Mouse (Mus musculus): Measurements from ENCODE around the gene Nploc4.

Nploc4 gene

DNA sequence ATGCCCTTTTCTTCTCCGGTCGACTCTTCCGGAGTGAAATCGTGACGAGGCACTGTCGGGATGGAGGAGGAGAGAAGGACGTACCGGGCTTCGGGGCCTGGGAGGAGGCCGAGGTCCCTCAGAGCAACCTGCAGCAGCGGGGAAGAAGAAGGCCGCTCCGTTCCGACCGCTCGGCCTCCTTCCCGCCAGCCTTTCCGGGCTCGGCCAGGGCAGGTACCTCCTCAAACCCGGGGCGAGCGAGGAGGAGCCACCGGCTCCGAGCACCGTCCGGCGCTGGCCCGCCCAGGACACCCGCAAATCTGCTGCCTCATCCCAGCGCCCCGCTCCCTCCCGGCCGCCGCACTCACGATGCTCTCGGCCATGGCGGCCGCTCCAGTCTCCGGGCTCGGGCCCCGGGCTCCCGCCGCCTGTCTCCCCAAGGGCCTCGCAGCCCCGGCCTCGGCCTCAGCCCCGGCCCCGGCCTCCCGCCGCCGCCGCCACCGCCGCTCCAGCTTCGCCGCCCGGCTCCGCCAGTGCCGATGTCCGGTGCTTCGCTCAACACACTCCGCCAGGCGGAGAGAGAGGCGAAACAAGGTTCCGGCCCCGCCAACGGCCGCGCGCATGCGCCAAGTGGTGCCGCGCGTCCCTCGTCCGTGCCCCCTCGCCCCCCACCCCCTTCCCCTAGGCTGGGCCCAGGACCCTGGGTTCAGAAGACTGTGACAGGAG is at the start of gene Nploc4:
Gene Nploc4 (minus strand): TSS at position 557 of the 705 bp plus-strand sequence.
- peak; percentile 71 for DNase-seq (ENCODE audit: low read depth, low spot score)

DNA sequence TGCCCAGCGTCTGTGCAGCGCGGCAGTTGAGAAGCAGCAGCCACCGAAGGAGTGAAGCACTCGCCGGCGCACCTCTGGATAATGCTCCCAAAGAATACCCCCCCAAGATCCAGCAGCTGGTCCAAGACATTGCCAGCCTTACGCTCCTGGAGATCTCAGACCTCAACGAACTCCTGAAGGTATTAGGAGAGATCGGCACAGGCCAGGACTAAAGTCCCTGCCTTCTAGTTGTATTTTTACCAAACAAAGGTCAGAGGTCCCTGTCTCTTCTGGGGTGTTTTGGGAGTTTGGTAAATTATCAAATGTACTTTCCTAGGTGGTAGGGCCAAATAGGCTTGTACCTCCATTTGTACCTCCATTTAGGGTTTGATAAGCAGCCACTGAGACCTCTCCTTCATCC is 47.7 kb upstream of the Nploc4 start:
- no peak for DNase-seq (ENCODE audit: low read depth, low spot score)

DNA sequence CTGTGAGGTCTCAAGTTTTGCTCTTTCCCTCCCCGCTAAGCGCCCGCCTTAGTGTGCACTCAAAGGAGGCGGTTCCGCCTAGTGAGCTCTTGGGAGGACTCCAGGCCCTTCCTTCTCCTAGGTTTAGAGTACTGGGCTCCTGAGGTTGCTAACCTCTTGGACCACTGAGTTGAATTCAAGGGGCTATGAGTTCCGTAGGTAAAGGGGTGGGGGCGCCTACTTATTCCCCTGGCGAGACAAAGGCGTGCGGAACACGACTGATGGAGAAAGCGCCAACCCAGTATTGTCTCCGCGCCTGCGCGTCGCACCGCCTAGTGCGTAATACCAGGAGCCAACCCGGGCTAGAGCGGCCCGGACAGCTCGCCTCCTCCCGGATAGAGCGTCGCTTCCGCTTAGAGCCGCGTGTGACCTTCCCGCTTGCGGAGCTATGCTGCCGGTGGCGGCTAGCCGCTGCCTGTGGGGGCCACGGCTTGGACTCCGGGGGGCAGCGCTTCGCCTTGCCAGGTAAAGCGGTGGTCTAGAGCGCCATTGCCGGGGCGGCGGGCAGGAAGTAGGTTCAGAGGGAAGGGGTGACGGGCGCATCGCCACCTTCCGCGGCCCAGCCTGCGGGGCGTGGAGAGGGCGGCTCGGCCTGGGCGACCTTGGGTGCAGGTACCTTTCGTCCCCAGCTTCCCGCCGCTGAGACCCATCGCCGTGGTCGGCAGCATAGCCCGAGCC is 46.9 kb upstream of the Nploc4 start, which contains the start of gene Mrpl12:
Gene Mrpl12 (plus strand): TSS at position 349 of the 717 bp plus-strand sequence.
- peak; percentile 74 for DNase-seq (ENCODE audit: low read depth, low spot score)

DNA sequence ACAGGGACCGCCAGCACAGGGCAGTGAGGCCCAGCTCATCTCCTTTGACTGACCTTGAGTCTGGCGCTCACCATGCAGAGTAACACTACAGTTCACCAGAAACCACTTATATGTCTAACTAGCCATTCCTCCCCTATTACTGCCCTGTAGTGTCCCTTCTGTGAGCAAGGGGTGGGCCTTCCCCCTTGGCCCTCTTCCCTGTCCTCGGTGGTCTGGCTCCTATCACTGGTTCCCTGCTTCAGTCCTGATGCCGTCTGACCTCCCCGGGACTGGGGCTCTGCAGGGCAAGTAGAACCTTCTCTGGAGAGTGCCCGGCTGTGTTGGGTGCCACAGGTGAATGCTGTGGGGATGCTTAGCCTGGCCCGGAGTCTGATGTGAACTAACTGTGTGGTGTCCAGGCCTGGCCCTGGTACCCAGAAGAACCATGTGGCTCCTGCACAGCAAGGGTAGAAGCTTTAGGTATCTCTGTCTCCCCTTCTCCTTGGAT is 46.0 kb upstream of the Nploc4 start:
- no peak for DNase-seq (ENCODE audit: low read depth, low spot score)

DNA sequence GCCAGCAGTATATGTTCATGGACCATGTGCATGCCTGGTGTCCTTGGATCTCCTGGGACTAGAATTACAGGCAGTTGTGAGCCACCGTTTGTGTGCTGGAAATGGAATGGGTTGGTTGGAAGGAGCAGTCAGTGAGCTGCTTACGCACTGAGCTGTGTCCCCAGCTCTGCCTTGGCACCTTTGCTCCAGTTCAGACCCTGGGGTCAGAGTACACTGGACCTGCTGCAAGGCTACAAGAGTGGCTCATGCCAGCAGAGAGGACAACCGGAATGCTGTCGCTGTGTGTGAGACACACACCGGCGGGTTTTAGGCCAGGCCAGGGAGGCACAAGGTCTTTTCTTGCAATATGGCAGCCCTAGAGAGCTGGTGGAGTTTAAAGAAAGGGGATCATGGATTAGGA is 34.5 kb upstream of the Nploc4 start:
- DNase-seq (ENCODE audit: low read depth, low spot score) = no peak

DNA sequence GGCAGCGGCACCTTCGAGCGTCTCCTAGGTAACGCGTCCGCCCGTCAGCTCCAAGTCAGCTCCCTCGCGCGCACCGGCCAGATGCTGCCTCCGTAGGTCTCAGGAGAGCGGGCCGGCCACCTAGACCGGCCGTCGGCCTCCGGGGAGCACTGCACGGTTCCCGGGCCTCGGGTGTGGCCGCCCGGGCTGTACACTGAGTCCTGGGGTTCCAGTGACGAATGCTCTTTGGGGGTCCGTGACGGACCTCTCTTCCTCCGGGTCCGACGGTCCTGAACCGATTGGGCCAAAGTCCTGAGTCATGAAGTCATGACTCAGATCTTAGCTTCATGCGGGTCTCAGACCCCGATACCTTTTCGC is 30.2 kb upstream of the Nploc4 start:
- no peak for DNase-seq (ENCODE audit: low read depth, low spot score)

DNA sequence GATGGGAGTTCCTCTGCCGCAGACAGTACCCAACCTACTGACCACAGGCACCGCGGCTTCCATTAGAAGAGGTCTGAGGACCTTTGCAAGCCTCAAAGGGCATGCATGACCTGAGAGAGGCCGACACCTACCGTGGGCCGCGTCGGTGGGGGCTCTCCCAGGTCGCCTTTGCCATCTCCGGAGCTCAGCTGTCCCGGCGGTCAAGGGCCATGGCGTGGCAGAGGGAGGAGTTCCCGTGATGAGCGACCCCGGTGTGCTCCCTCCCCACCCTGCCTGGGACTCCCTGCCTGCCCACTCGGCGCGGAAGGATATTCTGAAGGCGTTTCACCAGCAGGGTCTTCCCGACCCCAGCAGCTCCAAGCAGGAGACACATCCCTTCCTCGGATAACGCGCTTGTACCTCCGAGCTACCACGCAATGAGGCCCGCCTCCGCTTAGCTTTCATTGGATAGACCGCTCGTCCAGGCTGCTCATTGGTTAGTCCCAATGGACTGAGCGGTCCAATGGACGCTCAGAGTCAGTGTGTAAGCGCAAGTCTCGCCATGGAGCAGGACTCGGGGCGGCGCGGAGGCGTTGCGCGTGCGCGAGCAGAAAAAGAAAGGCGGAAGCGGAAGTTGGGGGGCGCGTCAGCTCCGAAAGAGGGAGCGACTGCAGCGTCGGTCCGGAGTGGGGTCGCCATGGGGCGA is 29.7 kb upstream of the Nploc4 start, which contains the start of gene Arl16:
Gene Arl16 (minus strand): TSS at position 557 of the 685 bp plus-strand sequence.
- peak; percentile 96 for DNase-seq (ENCODE audit: low read depth, low spot score)

DNA sequence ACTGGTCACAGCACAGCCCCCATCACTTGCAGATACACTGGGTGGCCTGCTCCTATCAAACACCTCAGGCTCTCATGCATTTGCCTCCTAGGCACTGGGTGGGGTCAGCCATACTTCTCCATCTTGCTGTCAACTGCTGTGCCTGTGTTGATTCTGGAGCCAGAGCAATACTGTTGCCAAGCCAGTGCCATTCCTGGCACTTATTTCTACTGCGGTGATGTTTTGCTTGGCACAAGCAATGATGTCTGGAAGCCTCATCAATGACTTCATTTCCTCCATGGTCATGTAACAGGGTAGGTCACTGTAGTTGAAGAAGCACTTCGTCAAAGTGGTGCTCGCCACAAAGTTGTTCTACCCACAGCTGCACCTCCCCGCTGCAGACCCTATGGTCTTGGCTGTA is 28.0 kb upstream of the Nploc4 start:
- DNase-seq (ENCODE audit: low read depth, low spot score) = no peak

DNA sequence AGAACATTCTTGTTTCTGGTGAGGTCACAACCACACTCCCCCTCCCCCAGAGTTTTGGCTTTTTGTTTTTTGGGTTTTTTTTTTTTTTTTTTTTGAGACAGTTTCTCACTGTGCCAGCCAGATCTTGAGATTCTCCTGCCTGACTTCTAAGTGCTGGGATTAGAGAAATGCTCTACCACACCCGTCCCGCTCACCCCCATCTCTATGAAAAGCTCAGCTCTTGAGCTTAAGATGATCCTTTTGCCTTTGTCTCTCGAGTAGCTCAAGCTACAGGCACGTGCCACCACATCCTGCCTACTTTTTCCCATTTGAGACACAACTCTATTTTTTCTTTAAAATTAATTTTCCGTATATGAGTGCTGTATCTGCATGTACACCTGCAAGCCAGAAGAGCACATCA is 26.9 kb upstream of the Nploc4 start:
- DNase-seq (ENCODE audit: low read depth, low spot score) = no peak

DNA sequence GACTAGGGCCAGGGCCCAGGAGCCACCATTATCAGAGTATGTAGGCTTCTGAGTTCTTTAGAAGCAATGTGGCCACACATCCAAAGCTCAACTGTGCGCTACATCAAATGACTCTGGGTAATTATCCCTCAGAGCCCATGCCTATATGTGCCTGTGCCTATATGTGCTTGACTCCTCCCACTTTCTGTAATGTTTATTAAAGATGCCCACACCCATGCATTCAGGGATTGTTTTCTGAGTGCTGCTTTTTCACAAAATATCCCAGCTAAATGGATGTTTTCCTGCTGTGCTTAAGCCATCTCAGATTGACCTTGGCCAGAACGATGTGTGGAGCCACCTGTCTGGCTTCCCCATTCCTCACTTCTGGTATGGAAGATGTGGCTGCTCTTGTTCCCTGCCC is 26.0 kb upstream of the Nploc4 start:
- no peak for DNase-seq (ENCODE audit: low read depth, low spot score)

DNA sequence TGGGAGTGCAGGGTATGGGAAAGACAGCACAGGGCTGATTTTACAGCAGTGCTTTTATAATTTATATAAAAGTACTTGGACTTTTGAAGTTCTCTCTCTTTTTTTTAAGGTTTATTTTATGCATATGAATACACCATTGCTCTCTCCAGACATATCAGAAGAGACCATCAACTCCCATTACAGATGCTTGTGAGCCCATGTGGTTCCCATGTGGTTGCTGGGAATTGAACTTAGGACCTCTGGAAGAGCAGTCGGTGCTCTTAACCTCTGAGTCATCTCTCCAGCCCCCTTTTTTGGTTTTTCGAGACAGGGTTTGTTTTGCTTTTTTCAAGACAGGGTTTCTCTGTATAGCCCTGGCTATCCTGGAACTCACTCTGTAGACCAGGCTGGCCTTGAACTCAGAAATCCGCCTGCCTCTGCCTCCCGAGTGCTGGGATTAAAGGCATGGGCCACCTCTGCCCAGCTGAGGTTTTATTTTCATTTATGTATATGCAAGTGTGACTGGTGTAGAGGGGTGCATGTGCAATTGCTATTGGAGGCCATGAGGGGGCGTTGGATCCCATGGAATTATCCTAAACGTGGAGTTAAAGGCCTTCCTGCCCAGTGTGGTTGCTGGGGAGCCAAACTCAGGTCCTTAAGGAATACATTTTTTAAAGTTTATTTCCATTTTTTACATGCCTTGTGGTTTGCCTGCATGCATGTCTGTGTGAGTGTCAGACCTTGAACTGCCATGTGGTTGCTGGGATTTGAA is 21.5 kb upstream of the Nploc4 start:
- no peak for DNase-seq (ENCODE audit: low read depth, low spot score)

DNA sequence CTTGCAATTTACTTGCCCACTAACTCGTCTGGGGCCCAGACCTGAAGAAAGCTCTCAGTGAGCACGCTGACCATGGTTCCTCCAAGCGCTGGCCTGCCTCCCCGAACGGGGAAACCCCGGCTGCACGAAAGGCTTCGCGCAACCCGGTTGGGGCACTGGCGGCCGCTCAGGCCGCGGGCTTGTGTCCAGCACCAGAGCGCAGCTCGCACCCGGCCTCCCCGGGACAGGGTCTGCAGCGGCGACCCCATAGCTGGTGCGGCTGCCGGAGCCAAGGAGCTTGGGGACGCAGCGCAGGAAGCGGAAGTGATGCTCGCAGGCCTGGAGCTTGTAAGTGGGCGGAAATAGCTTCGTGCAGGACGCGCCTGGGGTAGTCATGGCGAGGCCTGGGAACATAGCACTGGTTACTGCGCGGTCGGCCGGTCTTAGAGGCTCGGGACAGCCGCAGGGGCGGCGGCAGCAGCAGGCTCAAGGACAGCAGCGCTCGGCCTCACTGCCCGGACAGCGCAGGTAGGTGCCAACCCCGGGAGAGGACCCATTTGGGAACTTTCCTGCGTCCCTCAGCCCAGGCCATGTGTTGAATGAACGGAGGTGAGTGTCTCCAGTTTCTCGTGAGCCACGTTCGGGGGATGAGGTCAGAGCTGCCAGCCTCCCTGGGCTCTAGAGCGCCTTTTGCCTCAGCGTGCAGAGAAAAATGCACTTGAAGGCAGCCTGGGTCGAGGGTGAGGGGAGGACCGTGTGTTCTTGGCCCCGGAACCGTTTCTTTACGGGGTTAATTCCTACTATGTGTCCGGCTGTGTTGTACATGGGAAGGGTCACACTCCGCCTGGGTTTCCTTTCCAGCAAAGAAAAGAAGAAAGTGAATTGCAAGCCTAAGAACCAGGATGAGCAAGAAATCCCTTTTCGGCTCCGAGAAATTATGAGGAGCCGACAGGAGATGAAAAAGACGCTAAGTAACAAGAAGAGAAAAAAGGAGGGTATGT is 20.6 kb upstream of the Nploc4 start, which contains the start of the genes Oxld1 and Ccdc137:
Gene Oxld1 (minus strand): TSS at position 297 of the 980 bp plus-strand sequence.
Gene Ccdc137 (plus strand): TSS at position 344 of the 980 bp plus-strand sequence.
- DNase-seq (ENCODE audit: low read depth, low spot score) = peak; percentile 46

DNA sequence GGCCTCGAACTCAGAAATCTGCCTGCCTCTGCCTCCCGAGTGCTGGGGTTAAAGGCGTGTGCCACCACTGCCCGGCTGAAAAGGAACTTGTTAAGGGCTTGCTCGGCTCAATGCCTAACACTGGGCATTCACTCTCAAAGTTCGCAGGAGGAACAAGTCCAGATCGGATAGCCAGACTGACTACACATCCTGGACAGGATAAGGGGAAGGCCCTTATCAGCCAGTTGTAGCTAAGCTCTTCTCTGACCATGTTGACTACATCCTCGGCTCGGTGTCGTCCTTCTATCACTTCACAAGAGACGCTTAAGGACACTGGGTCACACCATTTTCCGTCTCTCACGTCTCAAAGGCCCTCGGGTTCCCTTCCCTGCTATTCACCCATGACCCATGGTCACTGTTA is 19.9 kb upstream of the Nploc4 start:
- DNase-seq (ENCODE audit: low read depth, low spot score) = no peak

DNA sequence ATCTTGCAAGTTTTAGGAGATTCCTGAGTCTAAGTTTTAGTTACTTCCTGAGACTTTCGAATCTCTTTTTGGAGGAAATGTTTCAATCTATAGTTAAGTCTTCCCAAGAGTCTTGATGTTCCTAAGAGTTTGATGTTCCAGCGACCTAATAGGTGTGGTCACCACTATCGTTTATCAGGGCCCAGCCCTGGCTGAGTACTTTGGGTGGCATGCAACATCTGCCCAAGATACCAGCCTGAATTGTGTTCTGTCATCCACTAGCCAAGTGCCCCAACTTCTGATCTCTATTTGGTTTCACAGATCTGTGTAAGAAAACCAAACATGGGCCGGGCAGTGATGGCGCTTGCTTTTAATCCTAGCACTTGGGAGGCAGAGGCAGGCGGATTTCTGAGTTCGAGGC is 17.9 kb upstream of the Nploc4 start:
- no peak for DNase-seq (ENCODE audit: low read depth, low spot score)

DNA sequence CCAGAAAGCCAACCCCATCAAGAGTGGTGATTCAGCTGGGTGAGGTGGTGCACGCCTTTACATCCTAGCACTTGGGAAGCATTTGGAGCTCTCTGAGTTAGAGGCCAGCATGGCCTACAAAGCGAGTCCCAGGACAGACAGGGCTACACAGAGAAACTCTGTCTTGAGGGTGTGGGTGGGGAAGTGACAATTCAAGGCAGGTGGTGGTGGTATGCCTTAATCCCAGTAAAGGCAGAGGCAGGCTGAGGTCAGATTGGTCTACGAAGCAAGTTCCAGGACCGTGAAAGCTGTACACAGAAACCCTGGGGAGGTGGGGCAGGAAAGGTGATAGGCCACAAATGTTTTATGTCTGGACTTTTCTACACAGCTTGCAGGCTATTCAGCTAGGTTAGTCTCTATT is 17.5 kb upstream of the Nploc4 start:
- no peak for DNase-seq (ENCODE audit: low read depth, low spot score)

DNA sequence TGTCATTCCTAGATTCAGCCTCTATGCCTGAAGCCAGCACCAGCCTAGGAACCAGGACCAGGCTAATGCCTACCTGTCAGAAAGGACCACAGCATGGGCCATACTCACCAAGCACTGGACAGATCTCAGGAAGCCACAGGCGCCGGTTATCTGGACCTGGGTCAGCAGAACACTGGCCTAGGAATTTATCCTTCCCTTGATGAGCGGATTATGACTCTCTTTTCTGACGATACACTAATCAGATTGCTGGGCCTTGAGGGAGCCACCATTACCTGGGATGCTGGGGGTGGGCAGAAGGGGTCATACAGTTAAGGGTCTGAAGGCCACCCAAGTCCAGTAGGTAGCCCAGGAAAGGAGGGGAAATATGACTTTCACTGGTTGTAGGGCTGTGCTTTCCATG is 15.8 kb upstream of the Nploc4 start, which contains the start of gene Pde6g:
Gene Pde6g (minus strand): TSS at position 195 of the 400 bp plus-strand sequence.
- no peak for DNase-seq (ENCODE audit: low read depth, low spot score)

DNA sequence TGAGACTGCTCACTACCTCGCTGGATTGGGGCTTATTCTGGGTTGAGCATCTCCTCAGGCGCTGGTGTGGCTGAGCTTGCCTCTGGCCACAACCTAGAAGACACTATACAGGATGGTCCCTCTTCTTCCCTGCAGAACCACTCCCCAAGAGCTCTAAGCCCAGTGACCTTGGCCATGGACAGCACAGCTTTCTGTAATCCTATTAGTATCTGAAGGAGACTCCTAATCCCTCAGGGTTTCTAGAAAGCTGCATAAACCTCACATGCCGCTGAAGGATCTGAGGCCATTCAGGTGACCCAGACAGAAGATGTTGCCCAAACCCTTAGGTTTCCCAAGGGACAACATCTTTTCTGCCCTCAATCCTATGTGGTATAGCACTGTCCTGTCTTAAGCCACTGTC is 14.7 kb upstream of the Nploc4 start:
- no peak for DNase-seq (ENCODE audit: low read depth, low spot score)

DNA sequence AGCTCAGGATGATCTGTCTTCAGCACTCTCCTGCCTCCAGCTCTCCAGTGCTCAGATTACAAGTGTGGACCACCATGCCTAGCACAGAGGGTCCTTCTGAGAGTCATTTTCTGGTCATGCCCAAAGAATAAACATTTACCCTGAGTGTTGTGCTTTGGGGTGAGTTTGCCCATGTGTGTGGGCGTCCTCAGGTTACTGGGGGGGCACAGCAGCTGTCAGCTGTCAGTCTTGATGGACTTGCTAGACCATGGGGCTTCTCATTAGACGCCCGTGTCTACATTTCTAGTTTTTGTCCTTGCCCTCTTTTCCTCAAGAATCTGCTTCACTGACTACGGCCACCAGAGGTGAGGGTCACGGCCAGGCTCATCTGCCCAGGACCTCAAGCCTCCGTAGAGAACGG is 9.7 kb upstream of the Nploc4 start:
- DNase-seq (ENCODE audit: low read depth, low spot score) = no peak

DNA sequence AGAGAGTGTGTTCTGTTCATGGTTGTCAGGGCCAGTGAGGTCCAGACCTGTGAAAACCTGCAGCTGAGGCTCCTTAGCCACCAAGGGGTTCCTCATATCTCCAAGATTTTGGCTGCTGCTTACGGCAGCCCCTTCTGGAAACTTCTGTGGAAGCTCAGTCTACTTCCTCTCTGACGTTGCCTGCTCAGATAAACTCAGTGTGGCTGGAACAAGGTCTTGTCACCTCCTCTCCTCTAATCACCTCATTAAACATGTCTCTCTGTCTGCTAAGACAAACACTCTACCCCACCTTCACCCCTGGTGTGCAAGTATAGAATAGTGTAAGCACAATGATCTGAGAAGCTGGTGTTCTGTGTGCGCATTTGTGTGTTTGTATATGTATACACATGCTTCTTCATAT is 8.0 kb upstream of the Nploc4 start:
- no peak for DNase-seq (ENCODE audit: low read depth, low spot score)

DNA sequence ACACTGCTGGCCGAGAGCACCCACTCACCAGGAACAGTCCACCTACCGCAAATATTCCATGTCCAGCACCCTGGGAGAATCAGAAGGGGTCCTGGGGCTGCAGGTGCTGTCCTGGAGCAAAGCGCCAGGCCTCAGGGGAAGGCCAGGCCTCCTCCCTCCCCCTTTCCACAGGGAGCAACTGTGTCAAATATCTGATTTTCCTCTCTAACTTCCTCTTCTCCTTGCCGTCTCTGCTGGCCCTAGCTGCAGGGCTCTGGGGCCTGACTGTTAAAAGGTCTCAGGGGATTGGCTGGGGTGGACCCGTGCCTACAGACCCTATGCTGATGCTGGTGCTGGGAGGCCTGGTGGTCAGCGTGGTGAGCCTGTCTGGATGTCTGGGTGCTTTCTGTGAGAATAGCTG is 6.6 kb upstream of the Nploc4 start:
- DNase-seq (ENCODE audit: low read depth, low spot score) = no peak

Data from c-Kit-negative CD71-positive TER-119-positive erythroid progenitor cells, embryonic 14.5 days (primary cell).